Mouse (Mus musculus): ENCODE data around the gene Anapc5.

Gene Anapc5

GRCm38 (mm10) chr5:122820777-122821523 lies at the start of gene Anapc5:
Gene Anapc5 (minus strand): TSS chr5:122821339.
- DNase-seq (ENCODE audit: low spot score in 2 of 2), result peak; percentile 90 to 93

- DNase-seq (ENCODE audit: low spot score in 2 of 2), result no peak
These were observed 41.9 kb upstream of the Anapc5 start for GRCm38 (mm10) chr5:122863053-122863452.

- DNase-seq (ENCODE audit: low spot score in 2 of 2), result no peak
These were observed 34.7 kb upstream of the Anapc5 start for GRCm38 (mm10) chr5:122855858-122856257.

- DNase-seq (ENCODE audit: low spot score in 2 of 2), result no peak
These were observed 31.5 kb upstream of the Anapc5 start for GRCm38 (mm10) chr5:122852611-122853010.

- DNase-seq (ENCODE audit: low spot score in 2 of 2), result peak in 1 of 2 experiments; percentile 39
These were observed 29.3 kb upstream of the Anapc5 start for GRCm38 (mm10) chr5:122850319-122851002.

GRCm38 (mm10) chr5:122849521-122850318 lies 28.6 kb upstream of the Anapc5 start, which contains the start of gene Rnf34:
Gene Rnf34 (plus strand): TSS chr5:122850048.
- peak; percentile 96 to 97 for DNase-seq (ENCODE audit: low spot score in 2 of 2)

- DNase-seq (ENCODE audit: low spot score in 2 of 2), result no peak
These were observed 22.7 kb upstream of the Anapc5 start for GRCm38 (mm10) chr5:122843799-122844198.

GRCm38 (mm10) chr5:122841126-122841525 lies 20.0 kb upstream of the Anapc5 start:
- no peak for DNase-seq (ENCODE audit: low spot score in 2 of 2)

GRCm38 (mm10) chr5:122832996-122833395 lies 11.9 kb upstream of the Anapc5 start:
- no peak for DNase-seq (ENCODE audit: low spot score in 2 of 2)

- DNase-seq (ENCODE audit: low spot score in 2 of 2), result no peak
These were observed 11.4 kb upstream of the Anapc5 start for GRCm38 (mm10) chr5:122832536-122832935.

GRCm38 (mm10) chr5:122825099-122825498 lies 4.0 kb upstream of the Anapc5 start:
- no peak for DNase-seq (ENCODE audit: low spot score in 2 of 2)

- DNase-seq (ENCODE audit: low spot score in 2 of 2), result no peak
These were observed 3.3 kb upstream of the Anapc5 start for GRCm38 (mm10) chr5:122824450-122824849.

- no peak for DNase-seq (ENCODE audit: low spot score in 2 of 2)
These were observed 2.8 kb upstream of the Anapc5 start for GRCm38 (mm10) chr5:122823976-122824375.

- DNase-seq (ENCODE audit: low spot score in 2 of 2), result no peak
These were observed 1.3 kb upstream of the Anapc5 start for GRCm38 (mm10) chr5:122822441-122822840.

- no peak for DNase-seq (ENCODE audit: low spot score in 2 of 2)
These were observed 366 bp upstream of the Anapc5 start for GRCm38 (mm10) chr5:122821524-122821885.

GRCm38 (mm10) chr5:122812699-122813098 lies 8.4 kb downstream of the Anapc5 start:
- DNase-seq (ENCODE audit: low spot score in 2 of 2), result no peak

GRCm38 (mm10) chr5:122811364-122812079 lies 9.6 kb downstream of the Anapc5 start:
- DNase-seq (ENCODE audit: low spot score in 2 of 2), result peak; percentile 28 to 60

GRCm38 (mm10) chr5:122805503-122805902 lies 15.6 kb downstream of the Anapc5 start:
- no peak for DNase-seq (ENCODE audit: low spot score in 2 of 2)

GRCm38 (mm10) chr5:122802706-122803105 lies 18.4 kb downstream of the Anapc5 start:
- DNase-seq (ENCODE audit: low spot score in 2 of 2), result no peak

- no peak for DNase-seq (ENCODE audit: low spot score in 2 of 2)
These were observed 19.5 kb downstream of the Anapc5 start for GRCm38 (mm10) chr5:122801684-122802083.

- no peak for DNase-seq (ENCODE audit: low spot score in 2 of 2)
These were observed 20.7 kb downstream of the Anapc5 start for GRCm38 (mm10) chr5:122800345-122801010.
